Mouse (Mus musculus) liver, adult 2 months (tissue): ENCODE data around the gene Myt1. TPM values are rescaled to one million over a fixed set of nuclear protein-coding genes. Genes with fewer than 3 reads are reported as not detected.

Experiments used
- DNase-seq: peaks from one replicate; pipeline ENCODE4 v3.0.0-alpha.2; 2011; ENCODE audit warnings: low read depth, low spot score; ENCODE audit errors: extremely low read depth
- H3K27ac ChIP-seq: fragments of 200-500 bp; replicated peaks from 2 replicates; pipeline ENCODE4 v1.5.1; 2012; ENCODE audit warnings: low read depth, mild to moderate bottlenecking, control low read depth, inconsistent platforms, low read length; ENCODE audit not compliant: insufficient read depth
- H3K27me3 ChIP-seq: fragments of 200-500 bp; 2 replicates; pipeline ENCODE4 v1.6.1; 2012; ENCODE audit warnings: mild to moderate bottlenecking, moderate library complexity, low read length, inconsistent platforms; ENCODE audit not compliant: control insufficient read depth, insufficient read depth
- H3K36me3 ChIP-seq: fragments of 200-500 bp; 2 replicates; pipeline ENCODE4 v1.6.1; 2012; ENCODE audit warnings: low read length, inconsistent platforms; ENCODE audit not compliant: control insufficient read depth, insufficient read depth
- H3K4me1 ChIP-seq: fragments of 200-500 bp; 2 replicates; pipeline ENCODE4 v1.6.1; 2011; ENCODE audit warnings: low read length; ENCODE audit not compliant: control insufficient read depth, insufficient read depth
- H3K4me3 ChIP-seq: fragments of 200-500 bp; 2 replicates; pipeline ENCODE4 v1.5.1; 2011; ENCODE audit warnings: low read depth, mild to moderate bottlenecking, control low read depth, low read length, moderate library complexity; ENCODE audit not compliant: insufficient read depth
- H3K79me2 ChIP-seq: fragments of 200-500 bp; 2 replicates; pipeline ENCODE4 v1.6.1; 2012; ENCODE audit warnings: inconsistent platforms, mild to moderate bottlenecking, low read length, moderate library complexity; ENCODE audit not compliant: control insufficient read depth, insufficient read depth
- H3K9ac ChIP-seq: fragments of 200-500 bp; 2 replicates; pipeline ENCODE4 v1.6.1; 2012; ENCODE audit warnings: low read depth, mild to moderate bottlenecking, control low read depth, inconsistent platforms, low read length
- CTCF ChIP-seq: fragments of 200-500 bp; IDR thresholded peaks from 2 replicates; pipeline ENCODE4 v1.5.1; 2011; ENCODE audit warnings: low read depth, low read length, control low read depth
- POLR2A ChIP-seq: fragments of 200-500 bp; IDR thresholded peaks from 2 replicates; pipeline ENCODE4 v1.6.1; 2011; ENCODE audit warnings: low read length, control low read depth; ENCODE audit not compliant: insufficient read depth; ENCODE audit errors: extremely low read depth
- WGBS: fragments of 180-500 bp; shearing (Covaris S2); methylation state at CpG from one replicate; pipeline ENCODE4 v1.1.7; 2018; 5-methylcytosine and 5-hydroxymethylcytosine counted together
- polyA plus RNA-seq: library from polyadenylated mRNA; depleted of rRNA; stranded (reverse); fragments of >200 nt; gene quantifications from 2 replicates; pipeline ENCODE4 v1.2.3, GENCODE M21; 2012
- total RNA-seq: library from RNA; depleted of rRNA; stranded (reverse); fragments of >200 nt; gene quantifications from 2 replicates; pipeline ENCODE4 v1.2.3, GENCODE M21; 2014

The Myt1 gene
- total and polyA plus RNA-seq, 2 experiments, result not detected

- no peaks in the 10 kb centered on the region for H3K4me1 ChIP-seq
- no peak for DNase-seq
- no peak overlapping the region for H3K4me3 ChIP-seq
- TF ChIP-seq CTCF, result no peak
- no peak for TF ChIP-seq POLR2A
- H3K9ac ChIP-seq, result no peak overlapping the region
- H3K36me3 ChIP-seq, result no peaks in the 10 kb centered on the region
- H3K27ac ChIP-seq, result no peak overlapping the region
- H3K79me2 ChIP-seq, result no peaks in the 10 kb centered on the region
- H3K27me3 ChIP-seq, result no peaks in the 10 kb centered on the region
These were observed 41.9 kb upstream of the Myt1 start for GRCm38 (mm10) chr2:181721200-181721599.

GRCm38 (mm10) chr2:181722213-181722612 is 40.9 kb upstream of the Myt1 start:
- TF ChIP-seq POLR2A (no peak), CTCF (peak; percentile 71)
- Histone ChIP-seq H3K4me3 (no peak overlapping the region), H3K4me1 (no peaks in the 10 kb centered on the region), H3K27ac (no peak overlapping the region), H3K79me2 (no peaks in the 10 kb centered on the region), H3K9ac (no peak overlapping the region), H3K36me3 (no peaks in the 10 kb centered on the region), H3K27me3 (no peaks in the 10 kb centered on the region)
- peak; percentile 5 for DNase-seq
- 14% methylated on average over 3 of the region's 3 CpGs for WGBS

DNA sequence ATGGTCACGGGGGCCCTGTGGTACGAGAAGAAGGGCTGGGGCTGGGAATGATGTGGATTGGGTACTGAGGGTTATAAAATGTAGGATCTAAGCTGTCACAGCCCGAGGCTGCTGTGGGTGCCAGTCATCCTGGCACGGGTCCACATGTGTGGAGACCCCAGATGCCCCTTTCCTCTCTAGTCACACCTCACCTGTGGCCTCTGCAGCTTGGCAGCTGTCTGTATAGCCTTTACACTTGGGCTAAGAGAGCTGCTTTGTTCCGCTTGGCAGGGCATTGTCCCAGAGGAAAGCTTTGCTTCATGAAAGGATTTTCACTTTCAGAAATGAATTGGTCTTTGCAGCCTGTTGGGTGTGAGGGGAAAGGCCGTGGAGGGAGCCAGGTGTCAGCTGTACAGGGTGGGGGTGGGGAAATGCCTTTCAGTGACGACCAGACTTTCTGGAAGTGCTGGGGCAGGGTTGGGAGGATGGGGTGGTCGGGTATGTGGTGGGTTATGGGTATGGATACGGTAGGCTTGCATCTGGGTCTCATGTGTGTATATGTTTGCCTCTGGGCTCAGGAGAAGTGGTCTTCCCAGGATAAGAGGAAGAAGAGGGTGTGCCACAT is 35.4 kb upstream of the Myt1 start:
- H3K4me3 ChIP-seq, result no peak overlapping the region
- 62% methylated on average over 9 of the region's 9 CpGs for WGBS
- H3K4me1 ChIP-seq, result no peaks in the 10 kb centered on the region
- H3K27ac ChIP-seq, result no peak overlapping the region
- TF ChIP-seq POLR2A (no peak), CTCF (no peak)
- H3K9ac ChIP-seq, result no peak overlapping the region
- H3K36me3 ChIP-seq, result no peaks in the 10 kb centered on the region
- H3K27me3 ChIP-seq, result no peaks in the 10 kb centered on the region
- no peaks in the 10 kb centered on the region for H3K79me2 ChIP-seq
- DNase-seq, result no peak

DNA sequence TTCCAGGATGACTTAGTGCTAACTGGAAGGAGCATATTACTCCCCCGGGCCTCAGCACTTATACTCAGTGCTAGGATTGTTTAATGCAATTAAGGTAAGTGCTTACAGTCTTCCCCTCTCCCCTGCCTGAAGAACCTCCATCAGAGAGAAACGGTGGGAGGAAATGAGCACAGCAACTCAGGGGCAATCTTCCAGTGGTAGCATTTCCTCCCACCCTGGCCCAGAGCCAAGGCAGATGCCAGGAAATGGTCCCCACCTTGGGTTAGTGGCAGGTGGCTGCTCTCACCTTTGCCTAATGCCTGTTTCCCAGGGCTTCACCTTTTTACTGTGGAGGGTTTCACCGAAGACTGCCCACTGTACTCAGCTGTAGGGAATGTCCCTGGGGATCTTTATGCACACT is 33.1 kb upstream of the Myt1 start:
- no peaks in the 10 kb centered on the region for H3K27me3 ChIP-seq
- TF ChIP-seq POLR2A (no peak), CTCF (no peak)
- no peak overlapping the region for H3K4me3 ChIP-seq
- H3K4me1 ChIP-seq, result no peaks in the 10 kb centered on the region
- WGBS, result 62% methylated on average over 3 of the region's 3 CpGs
- no peak for DNase-seq
- no peaks in the 10 kb centered on the region for H3K36me3 ChIP-seq
- H3K79me2 ChIP-seq, result no peaks in the 10 kb centered on the region
- no peak overlapping the region for H3K9ac ChIP-seq
- no peak overlapping the region for H3K27ac ChIP-seq

- peak; percentile 20 for DNase-seq
- H3K27ac ChIP-seq, result no peak overlapping the region
- H3K27me3 ChIP-seq, result no peaks in the 10 kb centered on the region
- 73% methylated on average over 1 of the region's 1 CpGs for WGBS
- TF ChIP-seq POLR2A (no peak), CTCF (no peak)
- H3K4me1 ChIP-seq, result no peaks in the 10 kb centered on the region
- H3K79me2 ChIP-seq, result no peaks in the 10 kb centered on the region
- no peaks in the 10 kb centered on the region for H3K36me3 ChIP-seq
- no peak overlapping the region for H3K4me3 ChIP-seq
- no peak overlapping the region for H3K9ac ChIP-seq
These were observed 10.5 kb upstream of the Myt1 start for GRCm38 (mm10) chr2:181752626-181753025.

DNA sequence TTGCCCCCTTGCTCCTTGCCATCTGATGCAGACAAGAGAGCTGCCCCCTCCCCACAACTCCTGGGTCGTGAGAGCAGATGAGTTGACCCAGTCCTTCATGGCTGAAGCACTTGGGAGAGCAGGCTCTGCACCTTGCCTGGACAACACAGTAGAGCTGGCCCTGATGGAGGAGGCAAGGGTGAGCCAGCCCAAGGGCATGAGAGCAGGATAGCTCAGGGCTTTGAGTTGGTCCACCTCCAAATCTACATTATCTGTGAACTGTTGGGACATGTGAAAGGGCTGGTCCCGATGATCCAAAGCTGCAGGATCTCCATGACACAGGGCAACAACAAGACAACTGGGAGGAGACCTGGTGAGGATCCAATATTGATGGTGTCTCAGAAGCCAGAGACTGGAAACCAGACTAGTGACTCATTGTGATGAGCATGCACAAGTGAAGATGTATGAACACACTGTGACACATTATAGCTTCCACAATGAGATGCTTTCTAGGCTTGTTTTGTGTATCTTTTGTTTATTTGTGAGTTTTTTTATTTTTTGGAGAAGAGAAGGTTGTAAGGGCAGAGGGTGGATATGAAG is 4.9 kb upstream of the Myt1 start:
- H3K27ac ChIP-seq, result no peak overlapping the region
- H3K9ac ChIP-seq, result no peak overlapping the region
- H3K36me3 ChIP-seq, result no peaks in the 10 kb centered on the region
- no peak for TF ChIP-seq CTCF
- TF ChIP-seq POLR2A, result no peak
- no peaks in the 10 kb centered on the region for H3K4me1 ChIP-seq
- no peak overlapping the region for H3K4me3 ChIP-seq
- WGBS, result 59% methylated on average over 2 of the region's 2 CpGs
- no peak for DNase-seq
- H3K27me3 ChIP-seq, result no peaks in the 10 kb centered on the region
- H3K79me2 ChIP-seq, result no peaks in the 10 kb centered on the region
